Mouse (Mus musculus) CD4-positive helper T cell, adult 2 months (primary cell): ENCODE results near the gene Cables2.
"Not testable (repeated sequence)": the region's sequence is repeated elsewhere in the genome, so short reads cannot be mapped to it uniquely, and the experiment has no call there.

ENCODE experiments used
- DNase-seq: peaks from one replicate; pipeline ENCODE4 v3.0.0-alpha.2; 2012; ENCODE audit warnings: low read depth, missing footprints, low spot score

Cables2 gene

GRCm38 (mm10) chr2:180279321-180279720 is 6.0 kb upstream of the Cables2 start:
- no peak for DNase-seq

- DNase-seq, result no peak
These were observed 4.6 kb upstream of the Cables2 start for GRCm38 (mm10) chr2:180277773-180278320.

GRCm38 (mm10) chr2:180276851-180277259 is 3.6 kb upstream of the Cables2 start:
- DNase-seq, result peak; percentile 88

GRCm38 (mm10) chr2:180276385-180276784 is 3.1 kb upstream of the Cables2 start:
- no peak for DNase-seq

DNA sequence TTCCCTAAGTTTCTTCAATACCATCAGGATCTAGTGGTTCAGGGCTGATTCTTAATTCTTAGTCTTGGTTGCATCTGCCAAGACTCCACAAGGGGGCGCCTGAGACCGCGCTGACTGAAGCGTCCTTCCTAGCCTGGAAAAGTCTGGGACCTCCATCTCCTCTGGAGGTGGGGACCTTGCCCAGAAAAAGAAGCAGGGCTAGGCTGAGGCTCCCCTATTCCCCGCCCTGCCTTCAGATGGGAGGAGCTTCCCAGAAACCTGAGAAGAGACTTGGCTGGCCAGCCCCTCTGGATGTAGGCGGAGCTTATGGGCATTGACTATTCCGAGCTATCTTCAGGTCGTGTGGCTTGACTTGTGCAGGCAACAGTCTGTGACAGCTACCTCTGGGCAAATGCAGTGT is 2.5 kb upstream of the Cables2 start:
- DNase-seq, result peak; percentile 89

DNA sequence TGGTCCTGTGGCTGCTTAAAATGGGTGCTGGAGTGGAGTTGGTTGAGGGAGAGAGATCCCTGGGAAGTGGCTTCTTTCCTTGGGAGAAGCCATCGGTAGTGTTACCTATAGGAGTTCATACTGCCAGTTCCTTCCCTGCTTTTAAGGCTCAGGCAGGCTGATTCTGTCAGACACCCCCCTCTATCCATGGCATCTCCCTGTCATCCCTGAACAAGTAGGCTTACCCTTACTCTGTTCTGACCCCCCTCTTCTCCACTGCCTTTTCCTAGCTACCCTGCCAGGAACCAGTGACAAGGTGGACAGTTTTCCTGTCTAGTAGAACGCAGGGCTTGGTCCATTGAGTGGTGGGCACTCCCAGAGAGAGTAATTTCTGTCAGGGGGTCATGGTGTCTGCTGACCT is 1.2 kb upstream of the Cables2 start:
- DNase-seq, result no peak

DNA sequence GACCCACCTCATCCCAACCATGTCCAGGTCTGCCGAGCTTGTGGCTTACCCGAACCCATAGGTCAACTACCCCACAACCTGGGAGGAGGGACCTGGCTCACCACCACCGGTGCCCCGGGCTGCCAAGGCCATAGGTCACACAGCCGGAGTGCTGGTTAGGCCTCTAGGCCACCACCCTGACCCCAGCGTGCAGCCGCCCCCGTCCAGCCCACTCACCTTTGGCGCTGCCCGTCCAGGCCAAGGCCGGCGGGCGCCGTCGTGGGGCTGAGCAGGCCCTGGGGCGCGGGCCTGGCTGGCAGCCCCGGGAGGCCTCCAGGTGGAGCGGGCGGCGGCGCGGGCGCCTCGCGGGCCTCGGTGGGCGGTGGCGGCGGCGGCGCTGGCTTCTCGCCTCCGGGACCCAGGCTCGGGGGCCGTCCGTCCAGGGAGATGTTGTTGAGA is 393 bp downstream of the Cables2 start:
- DNase-seq, result no peak

DNA sequence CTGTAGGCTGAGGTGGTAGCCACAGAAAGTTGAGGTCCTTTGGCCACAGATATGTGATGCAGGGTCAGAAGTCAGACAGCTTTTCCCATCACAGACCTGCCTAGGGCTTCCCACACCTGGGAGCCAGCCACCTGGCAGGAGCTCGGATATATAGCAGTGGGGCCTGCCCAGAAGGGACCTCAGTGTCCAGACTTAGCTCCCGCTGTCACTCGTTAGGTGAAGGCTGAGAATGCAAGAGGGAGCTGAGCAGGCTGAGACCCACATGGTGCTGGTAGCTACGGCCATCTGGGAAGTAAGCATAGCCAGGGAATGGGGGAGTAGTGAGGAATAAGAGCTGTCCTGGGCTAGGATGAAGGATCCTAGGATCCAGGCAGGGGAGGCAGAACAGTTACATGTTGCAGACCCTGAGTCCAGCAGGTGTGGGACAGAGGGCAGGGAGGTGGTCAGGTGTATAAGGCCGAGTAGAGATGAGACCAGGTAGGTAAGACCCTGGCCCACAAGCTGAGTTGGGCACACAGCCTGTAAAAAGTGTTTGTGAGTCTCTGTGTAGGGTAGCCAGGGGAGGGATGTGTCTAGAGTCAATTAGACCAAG is 1.4 kb downstream of the Cables2 start:
- no peak for DNase-seq

GRCm38 (mm10) chr2:180270537-180271255 is 2.6 kb downstream of the Cables2 start:
- no peak for DNase-seq

DNA sequence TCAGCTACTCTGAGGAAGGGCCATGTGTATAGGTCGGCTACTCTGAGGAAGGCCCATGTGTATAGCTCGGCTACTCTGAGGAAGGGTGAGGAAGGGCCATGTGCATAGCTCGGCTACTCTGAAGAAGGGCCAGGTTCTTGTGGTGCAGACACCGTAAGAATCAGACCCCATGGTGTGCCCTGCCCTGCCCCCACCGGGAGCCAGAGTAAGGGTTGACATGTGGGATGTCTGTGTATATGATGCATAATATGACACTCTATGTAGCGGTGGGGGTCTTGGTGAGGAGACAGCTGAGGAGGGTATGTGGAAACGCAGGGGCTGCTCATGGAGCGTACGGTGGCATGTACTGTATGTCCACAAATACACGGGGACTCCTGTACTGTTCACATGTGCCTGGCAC is 4.0 kb downstream of the Cables2 start:
- DNase-seq, result no peak

- no peak for DNase-seq
These were observed 5.3 kb downstream of the Cables2 start for GRCm38 (mm10) chr2:180267955-180268354.

DNA sequence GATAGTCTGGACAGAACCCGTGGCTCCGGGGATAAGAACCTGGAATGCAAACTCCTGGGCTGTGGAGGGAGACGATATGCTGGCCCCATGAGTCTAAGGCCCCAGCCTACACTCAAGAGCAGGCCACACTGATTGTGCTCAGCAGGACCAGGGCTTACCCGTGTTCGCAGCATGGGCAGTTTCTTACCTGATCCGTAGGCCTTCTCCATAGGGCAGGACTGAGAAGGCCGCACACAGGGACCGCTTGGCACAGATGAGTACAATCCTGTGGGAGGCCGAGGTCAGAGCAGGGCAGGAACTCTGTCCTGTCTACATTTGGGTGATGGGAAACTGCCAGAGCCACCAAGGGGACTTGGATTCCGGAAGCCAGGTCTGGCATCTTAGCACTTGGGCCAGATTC is 10.4 kb downstream of the Cables2 start:
- no peak for DNase-seq

- no peak for DNase-seq
These were observed 10.9 kb downstream of the Cables2 start for GRCm38 (mm10) chr2:180262441-180262840.

GRCm38 (mm10) chr2:180261901-180262300 is 11.4 kb downstream of the Cables2 start:
- DNase-seq, result no peak

DNA sequence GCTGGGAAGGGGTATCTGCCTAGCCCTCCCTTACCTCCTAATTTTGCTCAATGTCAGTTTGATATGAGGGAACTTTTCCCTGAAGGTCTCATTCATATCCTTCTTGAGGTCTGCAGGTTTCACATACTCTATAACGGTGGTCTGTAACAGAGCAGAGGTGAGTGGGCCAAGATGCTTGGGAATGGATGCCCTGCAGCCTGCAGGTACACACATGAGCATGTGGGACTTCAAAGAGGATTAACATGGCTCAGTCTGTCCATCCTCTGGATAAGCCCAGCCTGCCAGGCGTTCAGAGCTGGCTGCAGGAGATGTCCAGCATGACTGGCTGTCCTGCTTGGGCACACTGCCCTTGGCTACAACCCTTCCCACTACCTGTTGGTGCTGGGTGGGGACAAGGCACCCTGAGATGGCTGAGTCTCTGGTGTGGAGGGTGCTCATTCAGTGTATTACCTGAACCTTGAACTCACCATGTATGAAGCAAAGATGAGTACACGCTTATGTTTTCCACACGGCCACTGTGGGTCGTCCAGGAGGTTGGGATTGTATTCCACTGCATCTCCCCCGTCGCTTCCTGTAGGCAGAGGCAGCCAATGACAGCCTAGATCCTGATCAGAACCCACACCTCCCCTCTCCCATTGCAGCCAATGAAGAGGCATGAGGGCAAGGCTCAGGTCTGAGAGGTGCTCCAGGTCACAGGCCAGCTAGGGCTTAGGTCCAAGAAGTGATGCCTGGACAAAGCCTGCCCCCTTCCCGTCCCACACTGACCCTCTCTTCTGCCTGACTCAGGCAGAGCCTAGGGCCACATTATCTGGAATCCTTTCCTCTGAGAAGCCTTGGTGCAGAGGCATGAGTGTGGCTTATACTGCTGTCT is 12.5 kb downstream of the Cables2 start:
- no peak for DNase-seq

DNA sequence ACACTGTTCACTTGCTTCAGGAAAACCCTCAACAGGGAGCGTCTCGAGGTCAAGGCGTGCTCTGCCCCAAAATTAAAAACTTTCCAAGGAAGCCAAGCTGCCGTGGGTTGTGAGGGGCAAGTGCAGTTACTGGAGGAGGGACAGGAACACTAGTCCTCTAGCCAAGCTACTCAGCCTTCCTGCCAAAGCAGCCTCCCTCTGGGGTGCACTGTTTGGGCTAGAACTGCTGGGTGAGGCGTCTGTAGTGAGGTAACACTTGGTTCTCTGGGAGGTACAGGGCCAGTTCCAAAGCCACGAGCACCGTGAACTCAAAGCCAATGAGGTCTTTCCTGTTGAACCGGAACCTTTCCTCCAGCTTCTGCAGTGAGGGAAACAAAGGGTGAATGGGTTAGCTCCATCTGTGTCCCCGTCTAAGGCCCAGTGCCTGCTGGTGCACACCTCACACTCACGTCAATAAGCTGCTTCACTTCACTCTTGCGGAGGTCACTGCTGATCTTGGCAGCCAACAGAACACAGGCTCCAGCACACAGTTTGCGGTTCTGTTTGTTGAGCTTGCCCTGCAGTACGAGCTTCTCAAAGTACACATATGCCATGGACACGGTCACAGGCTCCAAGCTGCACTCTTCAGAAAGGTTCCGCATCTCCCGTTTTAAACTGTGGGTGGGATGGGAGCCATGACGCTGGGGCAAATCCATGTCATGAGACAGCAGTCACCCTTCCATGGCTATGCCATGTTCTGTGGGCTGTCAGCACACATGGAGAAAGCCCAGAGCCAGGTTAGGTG is 13.3 kb downstream of the Cables2 start:
- not testable (repeated sequence) for DNase-seq

- not testable (repeated sequence) for DNase-seq
These were observed 14.3 kb downstream of the Cables2 start for GRCm38 (mm10) chr2:180258951-180259484.

DNA sequence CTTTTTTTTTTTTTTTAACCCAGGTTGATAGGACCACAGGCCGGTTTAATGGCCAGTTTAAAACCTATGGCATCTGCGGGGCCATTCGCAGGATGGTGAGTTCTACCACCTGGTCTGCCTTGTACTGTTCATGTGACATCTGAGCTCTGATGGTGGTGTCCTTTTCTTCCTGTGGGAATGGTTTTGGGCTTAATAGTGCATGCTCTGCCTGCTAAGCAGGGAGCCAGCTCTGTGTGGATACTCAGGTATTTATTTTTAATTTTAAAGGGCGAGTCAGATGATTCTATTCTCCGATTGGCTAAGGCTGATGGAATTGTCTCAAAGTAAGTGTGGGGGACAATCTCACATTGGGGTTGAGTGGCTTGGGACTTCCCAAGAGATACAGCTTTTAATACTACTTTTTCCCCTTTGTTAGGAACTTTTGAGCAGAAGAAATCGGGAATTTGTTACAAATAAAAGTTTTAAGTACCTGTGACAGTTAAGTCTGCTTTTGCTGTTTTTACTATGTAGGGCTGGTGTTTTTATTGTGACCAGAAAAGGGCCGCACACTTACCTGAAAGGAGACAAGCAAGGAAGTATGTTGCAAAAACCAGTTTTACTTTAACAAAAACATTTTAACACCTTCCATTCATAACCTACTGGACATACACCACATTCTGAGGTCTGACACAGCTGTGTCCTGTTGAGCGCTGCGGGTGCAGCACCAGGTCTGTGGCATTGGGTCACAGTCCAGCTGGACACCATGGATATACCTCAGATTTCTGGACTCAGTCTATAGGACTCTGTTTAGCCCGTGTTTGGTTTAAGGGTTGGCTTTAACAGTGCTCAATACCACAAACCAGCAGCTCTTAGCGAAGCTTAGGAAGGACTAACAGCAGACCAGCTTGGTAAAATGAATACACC is 15.1 kb downstream of the Cables2 start:
- DNase-seq, result no peak

DNA sequence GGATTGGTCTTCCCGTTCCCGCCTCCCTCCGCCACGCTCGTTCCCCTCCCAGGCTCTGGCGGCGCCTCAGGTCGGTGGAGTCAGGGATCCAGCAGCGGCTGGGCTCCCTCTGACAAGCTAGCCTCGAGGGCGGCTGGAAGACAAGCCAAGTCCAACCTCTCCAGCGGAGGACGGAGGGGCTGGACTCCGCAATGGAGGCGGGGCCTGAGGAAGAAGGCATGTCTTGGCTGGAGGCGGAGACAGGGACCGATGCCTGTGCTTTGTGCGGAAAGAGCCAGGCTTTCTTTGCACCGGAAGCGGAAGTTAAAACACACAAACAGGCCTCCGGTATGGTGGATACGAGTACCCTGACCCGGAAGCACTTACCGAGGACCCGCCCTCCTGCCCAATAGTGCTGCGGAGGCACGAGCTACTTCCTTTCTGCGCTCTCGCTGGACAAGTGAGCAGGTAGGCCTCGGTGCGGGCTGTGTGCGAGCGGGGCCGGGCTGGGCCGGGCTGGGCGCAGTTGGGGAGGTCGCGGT is 16.2 kb downstream of the Cables2 start, which contains the start of gene Rps21:
Gene Rps21, plus strand, starts transcription at position 377 of the 521 bp plus-strand sequence.
- DNase-seq, result peak; percentile 98
